Mouse (Mus musculus): ENCODE data around the gene Nek9. TPM values are rescaled to one million over a fixed set of nuclear protein-coding genes. Genes with fewer than 3 reads are reported as not detected.

Gene Nek9
- total RNA-seq, 2 experiments from 2014 or later, result 32.9 to 34.8 TPM

GRCm38 (mm10) chr12:85271132-85271842, 67.9 kb downstream of the Nek9 start:
- TF ChIP-seq CTCF (IDR thresholded peaks at IDR 0.05), result no peak

GRCm38 (mm10) chr12:85270319-85270718, 68.8 kb downstream of the Nek9 start, which contains the start of gene Mlh3:
Gene Mlh3 (minus strand): TSS chr12:85270599.
- peak; percentile 43 for TF ChIP-seq CTCF (IDR thresholded peaks at IDR 0.05)
- peak; percentile 87 to 89 for DNase-seq (ENCODE audit: extremely low spot score in 1 of 2, low spot score in 2 of 2)
- intact Hi-C loops (cut with DNase I), result no loop called here
- Histone ChIP-seq H3K27ac (peak within 1 kb of the TSS; percentile 84), H3K4me3 (peak within 1 kb of the TSS; percentile 78)

More at GRCm38 (mm10) chr12:85271132-85271842, 67.9 kb downstream of the Nek9 start:
- intact Hi-C loops (cut with DNase I), result no loop called here
- DNase-seq (ENCODE audit: extremely low spot score in 1 of 2, low spot score in 2 of 2), result no peak
- H3K4me3 ChIP-seq, result no peak overlapping the region
- no peak overlapping the region for H3K27ac ChIP-seq

- no peak for TF ChIP-seq CTCF (IDR thresholded peaks at IDR 0.05)
- no peak for DNase-seq (ENCODE audit: extremely low spot score in 1 of 2, low spot score in 2 of 2)
Measured at GRCm38 (mm10) chr12:85269821-85270220, 69.3 kb downstream of the Nek9 start.

GRCm38 (mm10) chr12:85266248-85266647, 72.9 kb downstream of the Nek9 start:
- intact Hi-C loops (cut with DNase I), result no loop called here
- H3K4me3 ChIP-seq, result no peak overlapping the region
- no peak for DNase-seq (ENCODE audit: extremely low spot score in 1 of 2, low spot score in 2 of 2)
- H3K27ac ChIP-seq, result no peak overlapping the region
- no peak for TF ChIP-seq CTCF (IDR thresholded peaks at IDR 0.05)

More at GRCm38 (mm10) chr12:85269821-85270220, 69.3 kb downstream of the Nek9 start:
- H3K4me3 ChIP-seq, result peak overlapping the region; percentile 78
- H3K27ac ChIP-seq, result peak overlapping the region; percentile 84
- intact Hi-C loops (cut with DNase I), result no loop called here

- intact Hi-C loops (cut with DNase I), result no loop called here
- H3K4me3 ChIP-seq, result no peak overlapping the region
- TF ChIP-seq CTCF (IDR thresholded peaks at IDR 0.05), result no peak
- no peak for DNase-seq (ENCODE audit: extremely low spot score in 1 of 2, low spot score in 2 of 2)
- no peak overlapping the region for H3K27ac ChIP-seq
Measured at GRCm38 (mm10) chr12:85264940-85265339, 74.2 kb downstream of the Nek9 start.

GRCm38 (mm10) chr12:85264531-85264930, 74.6 kb downstream of the Nek9 start:
- intact Hi-C loops (cut with DNase I), result no loop called here
- no peak overlapping the region for H3K4me3 ChIP-seq
- DNase-seq (ENCODE audit: extremely low spot score in 1 of 2, low spot score in 2 of 2), result no peak
- no peak overlapping the region for H3K27ac ChIP-seq
- TF ChIP-seq CTCF (IDR thresholded peaks at IDR 0.05), result no peak

- peak in 1 of 2 experiments; percentile 13 for DNase-seq (ENCODE audit: extremely low spot score in 1 of 2, low spot score in 2 of 2)
- intact Hi-C loops (cut with DNase I), result no loop called here
Measured at GRCm38 (mm10) chr12:85263190-85263589, 76.0 kb downstream of the Nek9 start.

GRCm38 (mm10) chr12:85262489-85262888, 76.7 kb downstream of the Nek9 start:
- no peak for DNase-seq (ENCODE audit: extremely low spot score in 1 of 2, low spot score in 2 of 2)

More at GRCm38 (mm10) chr12:85263190-85263589, 76.0 kb downstream of the Nek9 start:
- no peak for TF ChIP-seq CTCF (IDR thresholded peaks at IDR 0.05)
- H3K4me3 ChIP-seq, result no peak overlapping the region
- H3K27ac ChIP-seq, result no peak overlapping the region

GRCm38 (mm10) chr12:85257008-85257639, 82.0 kb downstream of the Nek9 start:
- intact Hi-C loops (cut with DNase I), result no loop called here
- DNase-seq (ENCODE audit: extremely low spot score in 1 of 2, low spot score in 2 of 2), result no peak
- H3K27ac ChIP-seq, result no peak overlapping the region
- no peak for TF ChIP-seq CTCF (IDR thresholded peaks at IDR 0.05)
- H3K4me3 ChIP-seq, result no peak overlapping the region

More at GRCm38 (mm10) chr12:85262489-85262888, 76.7 kb downstream of the Nek9 start:
- H3K4me3 ChIP-seq, result no peak overlapping the region
- TF ChIP-seq CTCF (IDR thresholded peaks at IDR 0.05), result no peak
- intact Hi-C loops (cut with DNase I), result no loop called here
- H3K27ac ChIP-seq, result no peak overlapping the region

GRCm38 (mm10) chr12:85256074-85256751, 82.9 kb downstream of the Nek9 start:
- DNase-seq (ENCODE audit: extremely low spot score in 1 of 2, low spot score in 2 of 2), result no peak
- intact Hi-C loops (cut with DNase I), result no loop called here
- TF ChIP-seq CTCF (IDR thresholded peaks at IDR 0.05), result no peak
- H3K27ac ChIP-seq, result no peak overlapping the region
- no peak overlapping the region for H3K4me3 ChIP-seq

GRCm38 (mm10) chr12:85252083-85252482, 87.1 kb downstream of the Nek9 start:
- no peak for TF ChIP-seq CTCF (IDR thresholded peaks at IDR 0.05)
- no peak for DNase-seq (ENCODE audit: extremely low spot score in 1 of 2, low spot score in 2 of 2)
- Histone ChIP-seq H3K4me3 (no peak overlapping the region), H3K27ac (no peak overlapping the region)
- intact Hi-C loops (cut with DNase I), result no loop called here

Other genes with a start within 250 kb of the Nek9 start
- 1 to 10 TPM; 1.9 to 2.1 TPM for gene Prox2, start 228.6 kb downstream of the Nek9 start, total RNA-seq (2021)
- gene Dlst, start 228.5 kb downstream of the Nek9 start, total RNA-seq (2021), result 100 to 1,000 TPM; 146 to 156 TPM
- 10 to 100 TPM; 33.9 to 38.6 TPM for gene Rps6kl1, start 188.1 kb downstream of the Nek9 start, total RNA-seq (2021)
- gene Pgf, start 161.6 kb downstream of the Nek9 start, total RNA-seq (2021), result 1 to 10 TPM; 2.6 TPM
- 10 to 100 TPM; 58.5 to 74.0 TPM for gene Eif2b2, start 119.9 kb downstream of the Nek9 start, total RNA-seq (2021)
- gene Mlh3, start 68.8 kb downstream of the Nek9 start, total RNA-seq (2021), result 10 to 100 TPM; 16.6 to 17.4 TPM
- 10 to 100 TPM; 32.9 to 37.4 TPM for gene Acyp1, start 50.9 kb downstream of the Nek9 start, total RNA-seq (2021)
- gene Zc2hc1c, start 50.8 kb downstream of the Nek9 start, total RNA-seq (2021), result 1 to 10 TPM; 2.0 to 2.8 TPM
- gene Tmed10, start 35.5 kb upstream of the Nek9 start, total RNA-seq (2021), result 100 to 1,000 TPM; 164 to 165 TPM
- 10 to 100 TPM; 56.9 to 88.9 TPM for gene Fos, start 134.5 kb upstream of the Nek9 start, total RNA-seq (2021)